Mouse (Mus musculus) midbrain, embryonic 11.5 days (tissue): ENCODE measurements at regions not wholly inside any gene's neighbourhood (a gene's known extent, or its start where the extent isn't known, plus 50 kb on each side); places are given as distances from the start of the nearest gene placed in this dataset.

Source experiments
- ATAC-seq: fragments of 200-750 bp; cut with Nextera tagmentation; 2 replicates; pipeline ENCODE4 v1.8.0; 2017; ENCODE audit warnings: moderate TSS enrichment, moderate library complexity; ENCODE audit not compliant: low FRiP score
- DNase-seq: peaks from one replicate; pipeline ENCODE4 v3.0.0; 2015; ENCODE audit warnings: low spot score; ENCODE audit errors: missing footprints
- H3K27ac ChIP-seq: fragments of 300-500 bp; sonication (generic); 2 replicates; pipeline ENCODE4 v1.5.1; 2014; ENCODE audit warnings: low read depth, low read length
- H3K27me3 ChIP-seq: fragments of 300-500 bp; sonication (generic); 2 replicates; pipeline ENCODE4 v1.6.1; 2014; ENCODE audit warnings: mild to moderate bottlenecking, low read length, moderate library complexity, mixed read lengths; ENCODE audit not compliant: control insufficient read depth, insufficient read depth
- H3K36me3 ChIP-seq: fragments of 300-500 bp; sonication (generic); 2 replicates; pipeline ENCODE4 v1.6.1; 2014; ENCODE audit warnings: mild to moderate bottlenecking, low read length, moderate library complexity, mixed read lengths; ENCODE audit not compliant: control insufficient read depth, insufficient read depth
- H3K4me1 ChIP-seq: fragments of 300-500 bp; sonication (generic); 2 replicates; pipeline ENCODE4 v1.6.1; 2014; ENCODE audit warnings: low read length; ENCODE audit not compliant: control insufficient read depth, insufficient read depth
- H3K4me2 ChIP-seq: fragments of 300-500 bp; sonication (generic); 2 replicates; pipeline ENCODE4 v1.6.1; 2014; ENCODE audit warnings: mild to moderate bottlenecking, moderate library complexity
- H3K4me3 ChIP-seq: fragments of 300-500 bp; sonication (generic); 2 replicates; pipeline ENCODE4 v1.5.1; 2014; ENCODE audit warnings: low read depth, low read length
- H3K9ac ChIP-seq: fragments of 300-500 bp; sonication (generic); 2 replicates; pipeline ENCODE4 v1.6.1; 2014; ENCODE audit warnings: low read length
- H3K9me3 ChIP-seq: fragments of 300-500 bp; sonication (generic); 2 replicates; pipeline ENCODE4 v1.6.1; 2016; ENCODE audit warnings: low read length; ENCODE audit not compliant: control insufficient read depth
- WGBS: fragments of 180-500 bp; shearing (Covaris S2); extraction: QIAGEN DNeasy Blood & Tissue Kit; methylation state at CpG from one replicate; pipeline ENCODE4 v1.1.7; 2014; 5-methylcytosine and 5-hydroxymethylcytosine counted together

GRCm38 (mm10) chr1:186413064-186413885 is 292.5 kb downstream of the Tgfb2 start:
- DNase-seq (peak; percentile 69), ATAC-seq (no peak)
- no peak overlapping the region for H3K4me2 ChIP-seq
- peaks cover 7% of the 10 kb centered on the region; the same call in 1 of the 2 replicates for H3K4me1 ChIP-seq
- 85% methylated on average over 21 of the region's 21 CpGs for WGBS
- H3K4me3 ChIP-seq = no peak overlapping the region
- H3K27me3 ChIP-seq = no peaks in the 10 kb centered on the region
- no peaks in the 10 kb centered on the region for H3K9me3 ChIP-seq
- no peaks in the 10 kb centered on the region for H3K36me3 ChIP-seq
- no peak overlapping the region for H3K27ac ChIP-seq
- H3K9ac ChIP-seq = no peak overlapping the region

- no peaks in the 10 kb centered on the region for H3K27me3 ChIP-seq
- H3K27ac ChIP-seq = no peak overlapping the region
- 92% methylated on average over 2 of the region's 2 CpGs for WGBS
These were observed 293.5 kb downstream of the Tgfb2 start for GRCm38 (mm10) chr1:186412296-186412695.

GRCm38 (mm10) chr1:186408986-186409441 is 291.9 kb upstream of the Lyplal1 start:
- no peaks in the 10 kb centered on the region for H3K9me3 ChIP-seq
- no peaks in the 10 kb centered on the region for H3K27me3 ChIP-seq
- peaks cover 7% of the 10 kb centered on the region; the same call in 1 of the 2 replicates for H3K4me1 ChIP-seq
- H3K27ac ChIP-seq = no peak overlapping the region
- 22% methylated on average over 10 of the region's 10 CpGs for WGBS
- no peaks in the 10 kb centered on the region for H3K36me3 ChIP-seq
- peak; percentile 52; the same call in 1 of the 2 replicates for ATAC-seq
- peak; percentile 92 for DNase-seq
- H3K9ac ChIP-seq = peak overlapping the region; percentile 52
- H3K4me2 ChIP-seq = peak overlapping the region; percentile 34
- no peak overlapping the region for H3K4me3 ChIP-seq

More at GRCm38 (mm10) chr1:186412296-186412695, 293.5 kb downstream of the Tgfb2 start:
- no peak for ATAC-seq
- Histone ChIP-seq H3K9ac (no peak overlapping the region), H3K4me2 (no peak overlapping the region), H3K4me3 (no peak overlapping the region), H3K4me1 (peaks cover 7% of the 10 kb centered on the region; the same call in 1 of the 2 replicates), H3K9me3 (no peaks in the 10 kb centered on the region), H3K36me3 (no peaks in the 10 kb centered on the region)
- DNase-seq = no peak

GRCm38 (mm10) chr1:186407656-186408055 is 290.5 kb upstream of the Lyplal1 start:
- WGBS = 79% methylated on average over 8 of the region's 8 CpGs
- H3K4me2 ChIP-seq = no peak overlapping the region
- no peaks in the 10 kb centered on the region for H3K9me3 ChIP-seq
- no peaks in the 10 kb centered on the region for H3K36me3 ChIP-seq
- no peaks in the 10 kb centered on the region for H3K27me3 ChIP-seq
- DNase-seq = no peak
- no peak for ATAC-seq
- no peak overlapping the region for H3K4me3 ChIP-seq
- H3K27ac ChIP-seq = no peak overlapping the region
- H3K4me1 ChIP-seq = peaks cover 7% of the 10 kb centered on the region; the same call in 1 of the 2 replicates
- no peak overlapping the region for H3K9ac ChIP-seq

- no peaks in the 10 kb centered on the region for H3K36me3 ChIP-seq
- no peak overlapping the region for H3K9ac ChIP-seq
- DNase-seq (no peak), ATAC-seq (no peak)
- no peak overlapping the region for H3K4me3 ChIP-seq
- H3K27me3 ChIP-seq = no peaks in the 10 kb centered on the region
- WGBS = 93% methylated on average over 5 of the region's 5 CpGs
- H3K27ac ChIP-seq = no peak overlapping the region
- H3K4me1 ChIP-seq = peaks cover 7% of the 10 kb centered on the region; the same call in 1 of the 2 replicates
- no peaks in the 10 kb centered on the region for H3K9me3 ChIP-seq
- H3K4me2 ChIP-seq = no peak overlapping the region
These were observed 288.6 kb upstream of the Lyplal1 start for GRCm38 (mm10) chr1:186405693-186406092.

- Histone ChIP-seq H3K9ac (no peak overlapping the region), H3K27ac (no peak overlapping the region), H3K4me1 (no peaks in the 10 kb centered on the region), H3K4me2 (no peak overlapping the region), H3K36me3 (no peaks in the 10 kb centered on the region), H3K9me3 (no peaks in the 10 kb centered on the region), H3K4me3 (no peak overlapping the region), H3K27me3 (no peaks in the 10 kb centered on the region)
- WGBS = 50% methylated on average over 8 of the region's 8 CpGs
- DNase-seq (no peak), ATAC-seq (no peak)
These were observed 282.7 kb upstream of the Lyplal1 start for GRCm38 (mm10) chr1:186399762-186400161.

GRCm38 (mm10) chr1:186393005-186393404 is 275.9 kb upstream of the Lyplal1 start:
- Histone ChIP-seq H3K27ac (no peak overlapping the region), H3K4me3 (no peak overlapping the region), H3K27me3 (no peaks in the 10 kb centered on the region), H3K9me3 (no peaks in the 10 kb centered on the region), H3K4me1 (no peaks in the 10 kb centered on the region), H3K9ac (no peak overlapping the region), H3K36me3 (no peaks in the 10 kb centered on the region), H3K4me2 (no peak overlapping the region)
- WGBS = 50% methylated on average over 5 of the region's 5 CpGs
- DNase-seq (peak; percentile 74), ATAC-seq (no peak)

- no peaks in the 10 kb centered on the region for H3K9me3 ChIP-seq
- no peaks in the 10 kb centered on the region for H3K36me3 ChIP-seq
- 86% methylated on average over 4 of the region's 4 CpGs for WGBS
- H3K27ac ChIP-seq = no peak overlapping the region
- no peak overlapping the region for H3K4me3 ChIP-seq
- H3K9ac ChIP-seq = no peak overlapping the region
- no peaks in the 10 kb centered on the region for H3K27me3 ChIP-seq
- no peaks in the 10 kb centered on the region for H3K4me1 ChIP-seq
- no peak for ATAC-seq
- H3K4me2 ChIP-seq = no peak overlapping the region
- DNase-seq = no peak
These were observed 267.3 kb upstream of the Lyplal1 start for GRCm38 (mm10) chr1:186384440-186384839.

- DNase-seq (no peak), ATAC-seq (no peak)
- 74% methylated on average over 2 of the region's 2 CpGs for WGBS
These were observed 266.3 kb upstream of the Lyplal1 start for GRCm38 (mm10) chr1:186383453-186383852.

More at GRCm38 (mm10) chr1:186383453-186383852, 266.3 kb upstream of the Lyplal1 start:
- Histone ChIP-seq H3K4me1 (no peaks in the 10 kb centered on the region), H3K4me3 (no peak overlapping the region), H3K27ac (no peak overlapping the region), H3K36me3 (no peaks in the 10 kb centered on the region), H3K9me3 (no peaks in the 10 kb centered on the region), H3K9ac (no peak overlapping the region), H3K4me2 (no peak overlapping the region), H3K27me3 (no peaks in the 10 kb centered on the region)
